Mouse (Mus musculus) liver, embryonic 11.5 days (tissue): Measurements from ENCODE around the gene Mapre1. TPM values are rescaled to one million over a fixed set of nuclear protein-coding genes. Genes with fewer than 3 reads are reported as not detected.

Experiments used
- ATAC-seq: fragments of 200-750 bp; cut with Nextera tagmentation; replicated peaks from 2 replicates; pipeline ENCODE4 v1.8.0; 2017; ENCODE audit warnings: moderate number of reproducible peaks, mild to moderate bottlenecking, moderate TSS enrichment, moderate library complexity; ENCODE audit not compliant: low FRiP score
- DNase-seq: peaks from one replicate; pipeline ENCODE4 v3.0.0-alpha.2; 2017; ENCODE audit warnings: low spot score
- H3K27ac ChIP-seq: fragments of 300-500 bp; sonication (generic); 2 replicates; pipeline ENCODE4 v1.5.1; 2014; ENCODE audit warnings: mild to moderate bottlenecking, low read depth, low read length, control low read depth
- H3K27me3 ChIP-seq: fragments of 300-500 bp; sonication (generic); replicated peaks from 2 replicates; pipeline ENCODE4 v1.6.1; 2014; ENCODE audit warnings: low read length, mixed read lengths; ENCODE audit not compliant: control insufficient read depth, insufficient read depth
- H3K36me3 ChIP-seq: fragments of 300-500 bp; sonication (generic); 2 replicates; pipeline ENCODE4 v1.6.1; 2014; ENCODE audit warnings: mild to moderate bottlenecking, low read length, moderate library complexity, mixed read lengths; ENCODE audit not compliant: control insufficient read depth, insufficient read depth
- H3K4me1 ChIP-seq: fragments of 300-500 bp; sonication (generic); replicated peaks from 2 replicates; pipeline ENCODE4 v1.6.1; 2014; ENCODE audit warnings: low read length, mixed read lengths; ENCODE audit not compliant: control insufficient read depth, insufficient read depth
- H3K4me2 ChIP-seq: fragments of 300-500 bp; sonication (generic); 2 replicates; pipeline ENCODE4 v1.6.1; 2014; ENCODE audit warnings: mild to moderate bottlenecking, control low read depth, moderate library complexity
- H3K4me3 ChIP-seq: fragments of 300-500 bp; sonication (generic); 2 replicates; pipeline ENCODE4 v1.5.1; 2014; ENCODE audit warnings: low read depth, low read length, control low read depth
- H3K9ac ChIP-seq: fragments of 300-500 bp; sonication (generic); 2 replicates; pipeline ENCODE4 v1.6.1; 2014; ENCODE audit warnings: low read depth, low read length, control low read depth
- H3K9me3 ChIP-seq: fragments of 300-500 bp; sonication (generic); 2 replicates; pipeline ENCODE4 v1.6.1; 2016; ENCODE audit warnings: low read length, inconsistent platforms, mixed read lengths; ENCODE audit not compliant: control insufficient read depth
- WGBS: fragments of 180-500 bp; shearing (Covaris S2); extraction: QIAGEN DNeasy Blood & Tissue Kit; methylation state at CpG from one replicate; pipeline ENCODE4 v1.1.7; 2014; 5-methylcytosine and 5-hydroxymethylcytosine counted together
- polyA plus RNA-seq: library from polyadenylated mRNA; unstranded; fragments of >200 nt; fragmentation: Nextera tagmentation; extraction: Ambion mirVana; gene quantifications from 2 replicates; pipeline ENCODE4 v1.2.1, GENCODE M21; 2014

The Mapre1 gene
- polyA plus RNA-seq, 1 experiment from 2014 or later, result 235 TPM

GRCm38 (mm10) chr2:153762121-153762520 lies 21.0 kb downstream of the Mapre1 start:
- Histone ChIP-seq H3K27ac (no peak overlapping the region), H3K4me1 (no peaks in the 10 kb centered on the region), H3K9ac (no peak overlapping the region), H3K4me3 (no peak overlapping the region), H3K9me3 (no peaks in the 10 kb centered on the region), H3K27me3 (no peaks in the 10 kb centered on the region), H3K36me3 (peaks cover 61% of the 10 kb centered on the region), H3K4me2 (no peak overlapping the region)
- no peak for ATAC-seq
- DNase-seq, result no peak
- 90% methylated on average over 5 of the region's 5 CpGs for WGBS

- 77% methylated on average over 6 of the region's 6 CpGs for WGBS
- Histone ChIP-seq H3K36me3 (peaks cover 44% of the 10 kb centered on the region), H3K4me3 (no peak overlapping the region), H3K9ac (no peak overlapping the region), H3K27ac (no peak overlapping the region; the same call in 1 of the 2 replicates), H3K9me3 (no peaks in the 10 kb centered on the region), H3K27me3 (no peaks in the 10 kb centered on the region), H3K4me1 (no peaks in the 10 kb centered on the region), H3K4me2 (no peak overlapping the region)
- DNase-seq (no peak), ATAC-seq (no peak)
These were observed 26.4 kb downstream of the Mapre1 start for GRCm38 (mm10) chr2:153767484-153767883.

- no peak for DNase-seq
- Histone ChIP-seq H3K4me1 (no peaks in the 10 kb centered on the region), H3K4me2 (no peak overlapping the region), H3K9me3 (no peaks in the 10 kb centered on the region), H3K27me3 (no peaks in the 10 kb centered on the region), H3K36me3 (peaks cover 35% of the 10 kb centered on the region), H3K4me3 (no peak overlapping the region), H3K27ac (no peak overlapping the region), H3K9ac (no peak overlapping the region)
- 92% methylated on average over 2 of the region's 2 CpGs for WGBS
- no peak for ATAC-seq
These were observed 27.8 kb downstream of the Mapre1 start for GRCm38 (mm10) chr2:153768881-153769280.

GRCm38 (mm10) chr2:153772950-153773349 lies 31.9 kb downstream of the Mapre1 start:
- Histone ChIP-seq H3K4me3 (no peak overlapping the region), H3K9ac (no peak overlapping the region), H3K4me2 (no peak overlapping the region), H3K27me3 (no peaks in the 10 kb centered on the region), H3K36me3 (peaks cover 10% of the 10 kb centered on the region; the same call in 1 of the 2 replicates), H3K4me1 (no peaks in the 10 kb centered on the region), H3K9me3 (no peaks in the 10 kb centered on the region), H3K27ac (no peak overlapping the region)
- WGBS, result 89% methylated on average over 4 of the region's 4 CpGs
- DNase-seq (no peak), ATAC-seq (no peak)

- Histone ChIP-seq H3K36me3 (peaks cover 2% of the 10 kb centered on the region; the same call in 1 of the 2 replicates), H3K27ac (no peak overlapping the region), H3K4me1 (peaks cover 7% of the 10 kb centered on the region), H3K27me3 (no peaks in the 10 kb centered on the region), H3K9ac (no peak overlapping the region), H3K4me2 (no peak overlapping the region), H3K4me3 (no peak overlapping the region), H3K9me3 (no peaks in the 10 kb centered on the region)
- ATAC-seq (no peak), DNase-seq (no peak)
- 97% methylated on average over 4 of the region's 4 CpGs for WGBS
These were observed 34.4 kb downstream of the Mapre1 start for GRCm38 (mm10) chr2:153775472-153775871.

GRCm38 (mm10) chr2:153778638-153779362 lies 37.7 kb downstream of the Mapre1 start:
- Histone ChIP-seq H3K9me3 (no peaks in the 10 kb centered on the region), H3K27ac (peak overlapping the region; percentile 71), H3K4me2 (peak overlapping the region; percentile 97), H3K9ac (peak overlapping the region; percentile 72), H3K4me3 (peak overlapping the region; percentile 48), H3K36me3 (no peaks in the 10 kb centered on the region), H3K27me3 (no peaks in the 10 kb centered on the region), H3K4me1 (peaks cover 17% of the 10 kb centered on the region)
- peak; percentile 89 for ATAC-seq
- DNase-seq, result peak; percentile 87
- 12% methylated on average over 24 of the region's 24 CpGs for whole genome bisulfite sequencing

- Histone ChIP-seq H3K36me3 (no peaks in the 10 kb centered on the region), H3K9me3 (no peaks in the 10 kb centered on the region), H3K27me3 (no peaks in the 10 kb centered on the region), H3K4me3 (peak within 1 kb of the TSS; percentile 48), H3K9ac (peak within 1 kb of the TSS; percentile 72), H3K4me2 (peak within 1 kb of the TSS; percentile 97), H3K4me1 (peaks cover 17% of the 10 kb centered on the region), H3K27ac (peak within 1 kb of the TSS; percentile 71)
- WGBS, result 23% methylated on average over 12 of the region's 12 CpGs
- no peak for DNase-seq
- ATAC-seq, result peak; percentile 48
These were observed 38.4 kb downstream of the Mapre1 start, which contains the start of gene Efcab8 for GRCm38 (mm10) chr2:153779394-153779981. Gene Efcab8, plus strand, starts transcription at chr2:153779931.

- Histone ChIP-seq H3K9me3 (no peaks in the 10 kb centered on the region), H3K27ac (no peak overlapping the region), H3K9ac (no peak overlapping the region), H3K36me3 (no peaks in the 10 kb centered on the region), H3K27me3 (no peaks in the 10 kb centered on the region), H3K4me3 (no peak overlapping the region), H3K4me1 (peaks cover 17% of the 10 kb centered on the region), H3K4me2 (no peak overlapping the region)
- no peak for DNase-seq
- 69% methylated on average over 4 of the region's 4 CpGs for WGBS
- ATAC-seq, result peak; percentile 61
These were observed 40.1 kb downstream of the Mapre1 start for GRCm38 (mm10) chr2:153781181-153781580.

GRCm38 (mm10) chr2:153784668-153785067 lies 43.6 kb downstream of the Mapre1 start:
- WGBS, result 92% methylated on average over 2 of the region's 2 CpGs
- H3K36me3 ChIP-seq, result no peaks in the 10 kb centered on the region
- no peak overlapping the region for H3K9ac ChIP-seq
- H3K4me1 ChIP-seq, result peaks cover 10% of the 10 kb centered on the region
- H3K27ac ChIP-seq, result no peak overlapping the region
- H3K4me3 ChIP-seq, result no peak overlapping the region
- no peaks in the 10 kb centered on the region for H3K27me3 ChIP-seq
- no peak for DNase-seq
- no peak for ATAC-seq
- no peak overlapping the region for H3K4me2 ChIP-seq
- H3K9me3 ChIP-seq, result no peaks in the 10 kb centered on the region
